Mouse (Mus musculus) cortical plate, adult 2 months (tissue): ENCODE measurements around the gene Elfn2.

Source experiments
- CTCF ChIP-seq: fragments of 200-500 bp; IDR thresholded peaks from 2 replicates; pipeline ENCODE4 v1.5.1; 2011; ENCODE audit warnings: mild to moderate bottlenecking, control low read depth, low read length; ENCODE audit not compliant: insufficient read depth; ENCODE audit errors: extremely low read depth
- POLR2A ChIP-seq: fragments of 200-500 bp; IDR thresholded peaks from 2 replicates; pipeline ENCODE4 v1.6.1; 2011; ENCODE audit warnings: mild to moderate bottlenecking, low read length, control low read depth; ENCODE audit not compliant: insufficient read depth; ENCODE audit errors: extremely low read depth

DNA sequence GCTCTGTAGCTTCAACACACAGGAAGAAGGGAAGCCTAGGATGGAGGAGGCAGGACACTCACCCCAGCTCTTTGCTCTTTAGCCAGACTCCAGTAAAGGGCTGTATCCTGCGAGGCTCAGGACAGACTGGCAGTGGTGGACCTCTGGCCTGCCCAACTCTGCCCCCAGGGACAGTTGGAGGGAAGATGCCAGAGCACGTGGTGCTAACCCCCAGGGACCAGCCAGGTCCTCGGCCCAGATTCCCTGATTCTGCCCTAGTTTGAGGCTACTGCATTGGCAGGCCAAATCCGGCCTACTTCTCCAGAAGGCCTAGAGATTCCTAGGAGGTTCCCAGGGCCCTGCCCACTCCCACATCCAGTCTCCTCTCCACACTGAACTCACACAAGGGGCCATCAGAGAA is 70.8 kb downstream of the Elfn2 start:
- TF ChIP-seq POLR2A (no peak), CTCF (no peak)
